Mouse (Mus musculus) thymus, postnatal 10 days (tissue): ENCODE measurements at regions not wholly inside any gene's neighbourhood (a gene's known extent, or its start where the extent isn't known, plus 50 kb on each side); places are given as distances from the start of the nearest gene placed in this dataset.

ENCODE experiments used
- DNase-seq, 2 experiments: peaks; one replicate each; pipeline ENCODE4 v3.0.0; 2021; ENCODE audit warnings: low spot score in 2 of 2

DNA sequence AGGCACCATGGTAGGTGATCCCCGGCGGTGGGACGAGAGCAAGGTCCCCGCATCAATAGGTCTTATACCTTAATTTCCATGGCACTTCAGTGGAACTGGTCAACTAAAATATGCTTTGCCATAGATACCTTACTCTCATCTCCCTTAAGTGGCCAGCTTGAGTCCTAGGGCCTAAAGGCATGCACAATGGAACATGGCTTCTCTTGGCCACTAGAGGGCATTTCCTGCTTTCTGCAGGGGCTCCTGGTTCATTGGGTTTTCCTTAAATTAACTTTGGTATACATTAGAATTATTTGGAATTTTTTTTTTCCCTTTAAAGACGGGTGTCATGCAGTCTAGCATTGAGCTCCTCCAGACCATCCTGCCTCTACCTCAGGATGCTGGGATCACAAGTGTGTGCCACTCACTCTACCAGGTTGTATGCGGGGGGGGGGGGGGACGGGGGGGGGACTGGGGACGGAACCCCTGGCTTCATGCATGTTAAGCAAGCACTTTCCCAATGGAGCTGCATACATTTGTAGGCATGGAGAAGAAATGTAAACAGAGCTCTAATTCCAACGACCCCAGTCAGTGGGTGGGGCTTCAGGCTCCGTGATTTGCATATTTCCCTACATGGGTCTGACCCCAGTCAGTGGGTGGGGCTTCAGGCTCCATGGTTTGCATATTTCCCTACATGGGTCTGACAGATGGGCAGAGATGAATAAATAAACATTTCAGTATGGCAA is 113.4 kb upstream of the Cpm start:
- peak in 1 of 2 experiments; percentile 16 for DNase-seq

- DNase-seq: no peak
Observed at GRCm38 (mm10) chr10:117515039-117515438, 114.3 kb upstream of the Cpm start.

GRCm38 (mm10) chr10:117513925-117514546 is 115.3 kb upstream of the Cpm start:
- no peak for DNase-seq

DNA sequence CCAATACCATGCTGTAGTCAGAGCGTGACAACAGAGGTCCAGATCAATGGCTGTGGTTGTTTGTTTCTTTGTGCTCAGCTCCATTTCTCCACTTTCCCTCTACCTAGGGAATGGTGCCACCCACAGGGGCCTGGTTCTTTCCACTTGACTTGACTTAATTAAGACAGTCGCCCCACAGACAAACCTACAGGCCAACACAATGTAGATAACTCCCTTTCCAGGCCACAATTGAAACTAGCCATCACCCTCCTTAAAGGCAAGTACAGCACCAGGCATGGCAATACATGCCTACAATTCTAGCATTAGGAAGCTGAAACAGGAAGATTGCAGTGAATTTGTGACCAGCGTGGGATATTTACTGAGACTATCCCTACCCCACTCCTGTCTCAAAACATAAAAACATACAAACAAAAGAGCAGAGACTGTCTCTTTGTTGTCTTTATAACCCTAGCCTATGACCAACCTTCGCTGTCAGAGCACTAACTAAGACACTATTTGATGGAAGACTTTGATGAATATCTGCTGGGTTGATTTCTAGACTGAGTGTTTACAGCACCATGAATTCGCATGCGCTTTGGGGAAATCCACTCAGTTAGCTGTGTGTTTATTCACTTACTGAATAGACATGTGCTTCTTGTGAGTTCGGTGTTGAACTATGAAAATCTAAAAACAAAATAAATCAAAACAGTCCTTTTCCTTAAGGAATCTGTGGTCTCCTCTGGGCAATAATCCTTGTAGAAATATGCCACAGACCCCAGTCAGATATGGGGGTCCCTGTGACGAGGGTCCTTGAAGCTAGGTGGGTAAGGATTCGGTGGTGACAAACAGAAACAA is 116.7 kb upstream of the Cpm start:
- DNase-seq: no peak

DNA sequence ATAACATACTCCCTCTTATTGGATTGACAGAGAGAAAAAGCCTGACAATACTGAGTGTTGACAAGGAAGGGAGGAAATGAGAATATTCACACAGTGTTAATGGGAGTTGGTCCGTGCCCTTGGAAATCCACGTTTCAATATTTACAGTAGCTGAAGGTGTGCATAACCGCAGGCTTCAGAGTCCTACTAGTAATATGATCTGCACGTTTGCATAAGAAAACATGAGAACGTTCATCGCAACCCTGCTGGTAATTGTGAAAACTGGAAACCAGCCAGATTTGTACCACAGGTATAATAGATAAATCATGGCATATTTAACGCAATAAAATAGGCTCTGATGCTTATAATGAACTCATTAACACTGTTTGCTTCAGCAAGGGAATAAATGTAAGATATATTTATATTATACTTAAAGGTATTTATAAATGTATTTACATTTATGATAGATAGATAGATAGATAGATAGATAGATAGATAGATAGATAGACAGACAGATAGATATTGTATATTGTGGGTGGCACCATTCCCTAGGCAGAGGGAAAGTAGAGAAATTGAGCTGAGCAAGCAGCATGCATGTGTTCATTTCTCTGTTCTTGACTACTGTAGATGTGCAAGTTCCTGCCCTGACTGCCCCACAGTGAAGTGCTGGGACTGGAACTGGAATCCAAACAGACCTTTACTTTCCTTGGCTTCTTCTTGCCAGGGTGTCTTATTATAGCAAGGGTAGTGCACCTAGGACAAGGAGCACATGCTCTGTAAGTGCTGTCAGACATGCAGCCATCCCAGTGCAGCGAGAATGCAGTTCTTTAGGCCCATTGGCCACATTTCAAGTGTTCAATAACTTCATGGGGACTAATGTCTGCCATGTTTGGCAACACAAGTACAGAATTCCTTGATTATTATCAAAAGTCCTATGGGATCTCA is 117.6 kb upstream of the Cpm start:
- DNase-seq: no peak

- DNase-seq: no peak
Observed at GRCm38 (mm10) chr10:117510529-117511482, 118.5 kb upstream of the Cpm start.

DNA sequence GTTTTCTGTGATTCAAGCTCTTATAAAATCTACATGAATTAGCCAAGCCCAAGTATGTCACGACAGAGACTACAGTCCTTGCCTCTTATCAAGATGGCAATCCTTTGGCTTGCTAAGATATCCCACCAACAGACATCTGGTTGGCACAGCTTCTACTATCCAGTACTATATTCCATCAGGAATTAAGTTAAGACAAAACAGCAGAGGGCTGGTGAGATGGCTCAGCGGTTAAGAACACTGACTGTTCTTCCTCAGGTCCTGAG is 119.1 kb upstream of the Cpm start:
- no peak for DNase-seq

DNA sequence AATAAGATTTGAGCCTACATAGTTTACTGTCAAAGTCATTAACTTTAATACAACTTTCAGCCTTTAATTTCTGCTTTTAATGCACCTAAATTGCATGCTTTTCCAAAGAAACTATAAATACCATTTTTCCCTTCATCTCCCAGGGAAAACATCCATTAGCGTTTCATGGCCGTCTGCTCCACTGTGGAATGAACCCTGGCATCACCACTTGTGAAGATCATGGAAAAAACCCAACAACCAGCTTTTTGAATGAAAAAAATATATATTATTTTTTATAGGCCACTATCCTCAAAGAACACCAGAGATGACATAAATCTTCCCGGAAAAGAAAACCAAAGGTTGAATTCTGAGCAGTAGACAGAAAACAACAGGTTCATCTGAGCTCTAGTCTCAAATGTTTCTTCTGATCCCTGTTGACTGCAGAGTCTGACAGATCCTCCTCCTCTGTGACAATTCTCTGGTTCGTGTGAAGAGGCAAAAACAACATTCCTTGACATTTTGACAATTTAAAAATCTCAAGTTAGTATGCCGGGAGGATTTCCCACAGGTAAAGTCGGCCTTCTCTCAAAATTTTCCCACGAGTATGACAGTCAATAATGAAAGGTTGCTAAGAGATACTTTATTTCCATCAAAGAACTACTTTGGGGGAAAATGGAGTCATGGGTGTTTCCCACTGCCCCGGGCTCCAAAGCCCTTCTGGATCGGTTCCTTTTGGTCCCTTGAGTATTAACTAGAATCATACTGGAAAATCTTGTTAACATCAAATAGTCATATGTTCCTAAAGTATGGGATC is 119.7 kb upstream of the Cpm start:
- no peak for DNase-seq

GRCm38 (mm10) chr10:117506252-117506992 is 122.9 kb upstream of the Cpm start:
- DNase-seq: no peak

- DNase-seq: no peak
Observed at GRCm38 (mm10) chr10:117505529-117505928, 123.8 kb upstream of the Cpm start.

GRCm38 (mm10) chr10:117505057-117505456 is 124.2 kb upstream of the Cpm start:
- DNase-seq: no peak

- no peak for DNase-seq
Observed at GRCm38 (mm10) chr10:117504267-117504902, 124.6 kb upstream of the Cpsf6 start.

GRCm38 (mm10) chr10:117503222-117504184 is 123.7 kb upstream of the Cpsf6 start:
- DNase-seq: no peak

DNA sequence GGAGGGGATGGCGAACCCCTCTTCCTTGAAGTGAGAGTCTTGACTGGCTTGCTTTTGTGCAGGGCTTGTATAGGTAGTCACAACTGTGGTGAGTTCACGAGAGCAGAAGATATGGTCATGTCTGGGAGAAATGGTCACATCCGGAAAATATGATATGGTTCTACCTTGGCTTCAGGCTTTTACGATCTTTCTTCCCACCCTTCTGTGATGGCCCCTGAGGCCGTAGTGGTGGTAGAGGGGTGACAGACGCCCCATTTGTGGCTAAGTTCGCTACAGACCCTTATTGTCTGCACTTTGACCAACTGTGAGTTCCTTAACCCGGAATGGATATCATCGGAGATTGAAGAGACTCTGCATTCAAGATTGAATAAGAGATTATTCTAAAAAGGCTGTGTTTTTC is 122.9 kb upstream of the Cpsf6 start:
- DNase-seq: no peak

- no peak for DNase-seq
Observed at GRCm38 (mm10) chr10:117502135-117502534, 122.3 kb upstream of the Cpsf6 start.

- no peak for DNase-seq
Observed at GRCm38 (mm10) chr10:117501426-117501825, 121.6 kb upstream of the Cpsf6 start.

- DNase-seq: no peak
Observed at GRCm38 (mm10) chr10:117500457-117501108, 120.8 kb upstream of the Cpsf6 start.
